Mouse (Mus musculus) retina, postnatal 1 day (tissue): ENCODE measurements around the gene Cts3.
"Not testable (repeated sequence)": the region's sequence is repeated elsewhere in the genome, so short reads cannot be mapped to it uniquely, and the experiment has no call there.

Source experiments
- DNase-seq: peaks from one replicate; pipeline ENCODE4 v3.0.0-alpha.2; 2012

The Cts3 gene

DNA sequence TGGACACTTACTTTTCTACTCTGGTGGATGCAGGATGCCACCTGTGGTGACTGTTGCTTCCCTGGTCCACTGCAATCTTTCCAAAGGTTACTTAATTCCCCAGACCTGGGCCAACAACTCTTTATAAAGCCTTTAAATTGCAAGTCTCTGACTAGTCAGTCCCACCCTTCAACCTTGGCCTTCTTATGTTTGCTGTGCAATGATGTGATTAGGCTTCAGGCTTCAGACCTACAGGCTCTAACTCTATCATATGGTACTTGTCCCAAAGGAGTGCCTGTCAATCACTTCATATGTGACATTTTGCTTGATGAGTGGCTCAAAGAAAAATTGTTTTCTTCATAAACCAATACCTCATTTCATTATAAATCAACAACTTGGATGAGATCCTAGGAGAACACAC, at the start of gene Cts3:
Gene Cts3, minus strand, starts transcription at position 101 of the 400 bp plus-strand sequence.
- no peak for DNase-seq

DNA sequence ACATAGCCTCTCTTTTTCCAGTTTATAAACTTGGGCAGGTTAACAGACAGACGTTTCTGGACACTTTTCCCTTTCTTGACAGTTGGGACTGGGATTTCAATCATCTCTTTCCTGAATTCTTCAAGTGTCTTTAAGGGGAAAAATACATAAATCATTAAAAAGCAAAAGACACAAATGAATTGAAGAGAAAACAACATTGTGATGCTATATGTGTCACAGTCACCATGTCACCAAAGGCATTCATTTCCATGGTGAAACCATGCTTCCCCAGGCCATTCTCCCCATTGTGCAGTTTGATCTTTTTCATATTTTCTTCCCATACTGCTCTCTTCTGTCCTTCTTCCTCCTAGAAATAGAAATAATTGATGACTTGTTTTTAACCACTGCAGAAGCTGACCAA, 1.9 kb downstream of the Cts3 start, which contains the start of gene Gm49352:
Gene Gm49352, minus strand, starts transcription at position 101 of the 400 bp plus-strand sequence.
- DNase-seq: not testable (repeated sequence)

- DNase-seq: no peak
These were observed 28.3 kb downstream of the Cts3 start, which contains the start of gene Ctsm for GRCm38 (mm10) chr13:61541631-61542030. TSS of gene Ctsm (minus strand) at chr13:61541839.
